Mouse (Mus musculus) CD4-positive naive resting alpha-beta T cell, adult 57 days (primary cell): ENCODE measurements around the gene Gtf2ird2. TPM values are rescaled to one million over a fixed set of nuclear protein-coding genes. Genes with fewer than 3 reads are reported as not detected.

ENCODE experiments used
- total RNA-seq: library from RNA; stranded (reverse); gene quantifications from one replicate; pipeline ENCODE4 v1.2.4, GENCODE M21; 2023

Gene Gtf2ird2
- total RNA-seq = 23.6 TPM

DNA sequence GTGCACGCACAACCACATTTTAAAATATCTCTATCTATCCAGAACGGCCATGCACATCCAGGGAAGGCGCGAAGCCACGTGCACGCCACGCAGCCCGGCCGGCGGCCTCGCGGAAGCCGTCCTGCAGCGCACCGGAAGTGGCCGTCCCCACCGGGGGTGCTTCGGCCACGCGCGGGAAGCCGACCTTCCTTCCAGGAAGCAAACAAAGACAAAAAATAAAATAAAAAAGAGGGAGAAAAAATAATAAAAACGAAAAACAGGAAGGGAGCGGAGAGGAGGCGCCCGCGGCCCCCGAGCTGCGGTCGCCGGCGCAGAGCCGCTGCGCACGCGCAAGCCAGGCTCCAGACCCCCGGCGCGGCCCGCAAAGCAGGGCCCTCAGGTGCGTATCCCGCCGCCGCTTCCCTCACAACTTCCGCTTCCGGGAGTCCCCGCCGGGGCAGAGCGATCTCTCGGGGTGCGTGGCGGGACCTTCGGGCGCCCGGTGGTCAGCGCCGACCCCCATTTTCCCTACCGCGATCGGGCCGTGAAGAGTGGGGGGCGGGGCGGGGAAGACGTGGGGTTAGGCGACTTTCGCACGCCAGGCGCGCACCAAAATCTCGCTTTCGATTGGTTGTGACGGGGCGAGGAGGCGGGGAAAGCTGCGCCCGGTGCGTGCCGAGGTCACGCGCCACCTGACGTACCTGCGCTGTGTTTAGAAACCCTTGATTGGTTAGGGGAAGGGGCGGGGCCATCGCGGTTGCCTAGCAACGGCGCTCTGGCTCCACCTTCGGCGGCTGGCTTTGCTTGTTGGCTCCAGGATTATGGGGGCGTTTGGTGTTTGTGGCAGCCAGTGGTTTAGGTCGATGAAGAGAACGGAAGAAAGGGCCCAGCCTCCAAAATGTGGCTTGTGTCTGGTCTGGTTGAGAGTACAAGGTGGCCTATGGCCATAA is at the start of gene Gtf2ird2:
Gene Gtf2ird2 (plus strand): TSS at position 140 of the 929 bp plus-strand sequence.

DNA sequence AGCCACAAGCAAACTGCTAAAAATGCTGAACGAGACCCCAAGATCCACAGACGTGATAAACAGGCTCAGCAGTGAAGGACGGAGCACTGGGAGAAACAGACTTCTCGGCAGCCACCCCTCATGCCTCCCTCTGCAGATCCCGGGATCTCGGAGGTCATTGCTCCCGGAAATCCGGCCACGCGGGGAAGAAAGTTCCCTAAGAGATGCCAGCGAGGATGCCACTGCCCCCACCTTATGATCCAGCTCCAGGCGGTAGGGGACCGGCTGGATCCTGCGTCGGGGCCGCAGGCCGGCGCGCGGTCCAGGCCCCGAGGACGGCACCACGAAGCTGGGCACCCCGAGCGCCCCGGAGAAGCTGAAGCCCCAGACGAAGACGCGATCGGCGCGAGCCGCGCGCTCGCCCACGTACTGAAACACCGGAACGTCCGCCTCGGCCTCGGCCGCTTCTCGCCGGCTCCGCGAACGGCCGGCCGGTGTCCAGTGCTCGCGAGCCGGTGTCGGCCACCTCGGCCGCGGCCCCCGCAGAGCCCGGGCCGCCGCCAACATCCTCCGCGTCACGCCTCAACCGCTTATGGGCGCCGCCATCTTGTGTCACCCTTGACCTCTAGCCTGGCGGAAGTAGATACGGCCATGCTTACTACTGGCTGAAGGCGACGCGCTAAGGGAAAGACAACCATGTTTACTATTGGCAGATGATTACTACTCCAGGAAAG is 7.5 kb upstream of the Gtf2ird2 start, which contains the start of gene Rcc1l:
Gene Rcc1l (minus strand): TSS at position 606 of the 713 bp plus-strand sequence.

DNA sequence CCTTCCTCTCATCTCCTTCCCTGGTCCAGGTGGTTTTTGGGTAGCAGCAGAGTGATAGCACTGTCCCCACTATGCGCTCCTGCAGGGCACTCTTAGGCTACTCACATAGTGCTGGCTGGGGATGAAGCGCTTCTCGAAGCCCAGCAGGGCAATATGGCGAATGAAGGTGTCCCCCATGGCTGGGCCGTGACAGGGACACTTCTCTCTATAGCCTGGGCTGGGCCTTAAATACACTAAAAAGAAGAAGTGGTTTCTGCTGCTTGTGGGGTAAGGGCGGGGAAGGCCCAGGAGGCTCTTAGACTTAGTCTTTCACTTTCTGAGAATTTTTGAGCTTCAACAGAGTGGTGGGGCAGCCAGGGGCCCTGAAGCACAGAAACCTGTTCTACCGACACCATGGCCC is 45.6 kb downstream of the Gtf2ird2 start, which contains the start of gene Ncf1:
Gene Ncf1 (minus strand): TSS at position 235 of the 400 bp plus-strand sequence.

Other genes starting within 250 kb of the Gtf2ird2 start
- 10.3 TPM for gene Castor2, start 84.3 kb upstream of the Gtf2ird2 start, total RNA-seq
- gene Rcc1l, start 7.2 kb upstream of the Gtf2ird2 start, total RNA-seq = 36.1 TPM
- gene Ncf1, start 45.6 kb downstream of the Gtf2ird2 start, total RNA-seq = 16.7 TPM
- gene Gtf2i, start 130.7 kb downstream of the Gtf2ird2 start, total RNA-seq = 190 TPM